Mouse (Mus musculus): ENCODE results near the gene Negr1. TPM values are rescaled to one million over a fixed set of nuclear protein-coding genes. Genes with fewer than 3 reads are reported as not detected.

The Negr1 gene
- polyA plus RNA-seq (2016; fragmentation: Nextera tagmentation; extraction: Ambion mirVana) = 1.5 and 2.1 TPM in 2 replicates

DNA sequence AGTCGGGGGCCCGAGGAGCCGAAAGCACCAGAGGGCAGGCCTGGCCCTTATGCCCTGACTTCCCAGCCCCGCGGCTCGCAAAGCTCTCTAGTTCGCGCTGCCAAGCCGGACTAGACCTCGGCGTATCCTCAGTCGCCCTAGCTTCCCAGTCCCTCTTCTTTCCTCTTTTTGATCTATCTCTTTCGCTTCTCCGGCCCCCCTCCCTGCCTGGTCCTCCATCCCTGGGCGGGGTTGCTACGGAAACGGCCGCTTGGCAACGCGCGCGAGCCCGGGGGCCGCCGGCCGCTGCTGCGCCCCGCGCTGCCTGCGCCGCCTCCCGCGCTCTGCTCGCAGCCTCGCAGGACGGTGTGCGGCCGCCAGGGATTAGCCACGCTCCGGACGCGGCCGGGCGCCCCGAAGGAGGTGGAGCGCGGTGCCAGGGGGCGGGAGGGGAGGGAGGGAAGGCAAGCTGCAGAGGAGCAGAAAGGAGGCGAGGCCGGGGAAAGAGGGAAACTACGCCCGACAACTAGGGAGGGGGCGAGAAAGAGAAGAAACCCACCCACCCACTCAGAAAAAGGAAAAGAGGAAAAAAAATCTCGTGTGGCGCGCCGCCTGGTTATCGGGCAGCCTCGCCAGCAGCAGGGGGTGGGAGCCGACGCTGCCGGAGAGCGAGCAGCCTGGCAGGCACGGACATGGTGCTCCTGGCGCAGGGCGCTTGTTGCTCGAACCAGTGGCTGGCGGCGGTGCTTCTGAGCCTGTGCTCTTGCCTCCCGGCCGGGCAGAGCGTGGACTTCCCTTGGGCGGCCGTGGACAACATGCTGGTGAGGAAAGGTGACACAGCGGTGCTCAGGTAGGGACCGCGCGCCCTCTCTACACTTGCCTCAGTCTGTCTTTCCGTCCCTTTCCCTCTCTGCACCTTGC lies at the start of gene Negr1:
Gene Negr1 (plus strand): TSS at position 271 of the 900 bp plus-strand sequence.
- Histone ChIP-seq H3K9me3 (no peaks in the 10 kb centered on the region), H3K27ac (peak within 1 kb of the TSS; percentile 90), H3K4me1 (peaks cover 30% of the 10 kb centered on the region), H3K4me3 (peak within 1 kb of the TSS; percentile 69), H3K36me3 (replicated peaks) (no peaks in the 10 kb centered on the region), H3K27me3 (ENCODE audit: poor library complexity, severe bottlenecking) (peaks cover 53% of the 10 kb centered on the region)
- DNase-seq (ENCODE audit: extremely low spot score, low spot score) = peak; percentile 78
- under 1% methylated on average over 79 of the region's 79 CpGs for WGBS

DNA sequence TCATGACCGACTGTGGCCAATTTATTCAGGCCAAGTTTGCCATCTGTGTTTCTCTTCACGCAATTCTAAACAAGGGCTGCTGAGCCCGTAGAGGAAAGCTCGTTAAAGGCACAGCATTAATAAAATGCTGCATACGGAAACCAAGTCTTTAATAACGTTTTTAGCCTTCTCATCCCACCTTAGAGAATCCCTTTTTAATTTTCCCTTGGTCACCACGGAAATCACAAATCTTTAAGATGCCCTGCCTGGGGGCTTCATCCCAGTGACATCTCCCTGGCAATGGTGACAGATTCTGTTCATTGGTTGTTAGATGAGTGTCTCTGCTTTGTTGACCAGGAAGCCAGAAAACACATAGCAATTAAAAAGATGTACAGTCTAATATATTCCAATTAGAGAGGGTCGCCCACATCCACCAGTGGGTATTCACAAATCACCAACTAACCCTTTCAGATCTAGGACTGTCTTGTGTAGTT lies 35.1 kb upstream of the Negr1 start:
- no peak for DNase-seq (ENCODE audit: extremely low spot score, low spot score)
- WGBS = 70% methylated on average over 8 of the region's 8 CpGs

DNA sequence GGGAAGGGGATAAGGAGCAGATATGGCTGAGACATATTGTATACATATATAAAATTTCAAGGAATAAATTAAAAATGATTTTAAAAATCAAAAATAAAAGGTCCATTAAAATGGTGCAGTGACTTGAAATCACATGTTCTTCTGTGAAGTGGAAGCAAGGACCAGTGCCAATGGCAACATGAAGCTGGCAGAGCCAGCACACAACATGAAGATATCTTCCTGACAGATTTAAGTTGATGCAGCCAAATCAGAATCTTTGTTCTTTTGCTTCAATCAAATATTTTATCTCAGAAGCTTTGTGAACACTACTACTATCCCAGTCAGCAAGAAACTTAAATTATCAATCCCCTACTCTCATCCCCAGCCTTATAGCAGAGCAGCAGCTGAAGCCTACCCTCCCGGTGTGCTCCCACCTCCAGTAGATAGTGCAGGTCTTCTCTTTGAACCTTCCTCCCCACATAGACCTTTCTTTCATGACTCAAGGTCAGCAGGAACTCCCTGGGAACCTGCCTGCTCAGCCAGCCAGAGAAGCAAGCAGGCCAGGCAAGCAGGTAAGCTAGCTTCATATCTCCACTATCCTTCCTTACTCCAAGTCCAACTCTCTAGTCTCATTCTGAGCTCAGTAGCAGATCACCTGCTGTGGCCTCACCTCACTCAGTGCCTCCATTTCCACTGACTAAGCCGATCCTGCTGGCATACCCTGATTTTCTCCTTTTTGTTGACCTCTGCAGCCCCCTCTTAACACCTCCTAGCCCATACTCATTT lies 34.2 kb upstream of the Negr1 start:
- no peaks in the 10 kb centered on the region for H3K36me3 ChIP-seq (replicated peaks)
- WGBS = 86% methylated on average over 2 of the region's 2 CpGs
- no peak for DNase-seq (ENCODE audit: extremely low spot score, low spot score)

More for the DNA sequence above, 35.1 kb upstream of the Negr1 start:
- Histone ChIP-seq H3K36me3 (replicated peaks) (no peaks in the 10 kb centered on the region), H3K9me3 (no peaks in the 10 kb centered on the region), H3K27ac (no peak overlapping the region), H3K4me1 (peaks cover 5% of the 10 kb centered on the region; the same call in 1 of the 2 replicates), H3K4me3 (no peak overlapping the region), H3K27me3 (ENCODE audit: poor library complexity, severe bottlenecking) (no peaks in the 10 kb centered on the region)

DNA sequence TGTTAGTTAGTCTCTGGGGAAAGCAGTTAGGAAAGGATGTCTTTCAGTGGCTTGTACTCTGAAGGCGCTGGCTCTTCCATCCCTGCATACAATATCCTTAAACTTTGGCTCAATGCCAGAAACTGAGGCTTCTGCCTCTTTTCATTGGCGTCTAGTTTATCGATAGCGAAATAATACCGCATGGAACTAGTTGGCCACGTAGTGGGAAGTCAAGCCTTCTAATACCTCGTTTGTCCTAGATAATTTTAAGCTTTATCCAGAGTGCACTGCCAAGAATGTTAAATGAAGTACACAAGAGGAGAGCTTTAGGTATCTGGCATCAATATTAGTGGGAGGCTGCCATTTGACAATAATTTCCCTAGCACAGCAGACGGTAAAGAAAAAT lies 2.2 kb upstream of the Negr1 start:
- 26% methylated on average over 8 of the region's 8 CpGs for WGBS
- H3K4me1 ChIP-seq = peaks cover 30% of the 10 kb centered on the region
- peak overlapping the region; percentile 69 for H3K4me3 ChIP-seq
- peaks cover 49% of the 10 kb centered on the region for H3K27me3 ChIP-seq (ENCODE audit: poor library complexity, severe bottlenecking)
- H3K27ac ChIP-seq = no peak overlapping the region
- H3K36me3 ChIP-seq (replicated peaks) = no peaks in the 10 kb centered on the region
- no peaks in the 10 kb centered on the region for H3K9me3 ChIP-seq
- DNase-seq (ENCODE audit: extremely low spot score, low spot score) = no peak

More for the DNA sequence above, 34.2 kb upstream of the Negr1 start:
- H3K4me1 ChIP-seq = peaks cover 5% of the 10 kb centered on the region; the same call in 1 of the 2 replicates
- no peaks in the 10 kb centered on the region for H3K9me3 ChIP-seq
- H3K27ac ChIP-seq = no peak overlapping the region
- H3K27me3 ChIP-seq (ENCODE audit: poor library complexity, severe bottlenecking) = no peaks in the 10 kb centered on the region
- H3K4me3 ChIP-seq = no peak overlapping the region

DNA sequence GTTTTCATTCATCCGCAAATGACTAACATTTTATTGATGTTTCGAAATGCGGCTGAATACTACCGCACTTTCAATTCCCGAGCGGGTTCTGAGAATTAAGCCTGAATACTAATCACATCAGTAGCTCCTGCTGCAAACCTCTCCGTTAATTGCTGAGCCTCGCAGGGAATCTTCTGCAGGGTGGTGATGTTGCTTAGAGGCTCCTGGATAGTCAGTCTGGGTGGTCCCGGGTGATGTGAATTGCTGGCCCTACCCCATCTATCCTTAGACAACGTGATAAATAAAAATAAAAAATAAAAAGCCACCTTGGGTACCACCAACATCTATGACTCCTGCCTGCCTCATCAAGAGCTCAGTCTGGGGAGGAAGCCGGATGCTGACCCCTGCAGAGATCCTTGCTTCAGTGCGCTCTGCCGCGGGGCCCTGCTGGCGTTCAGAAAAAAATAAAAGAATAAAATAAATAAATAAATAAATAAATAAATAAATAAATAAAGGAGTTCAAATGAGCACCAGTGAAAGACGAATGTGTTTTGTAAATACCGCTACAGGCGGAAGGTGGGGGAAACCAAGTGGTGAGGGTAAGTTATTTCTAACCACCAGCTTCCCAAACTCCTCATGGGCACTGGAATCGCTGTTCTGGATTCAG lies 1.6 kb upstream of the Negr1 start:
- WGBS = 2% methylated on average over 19 of the region's 19 CpGs

DNA sequence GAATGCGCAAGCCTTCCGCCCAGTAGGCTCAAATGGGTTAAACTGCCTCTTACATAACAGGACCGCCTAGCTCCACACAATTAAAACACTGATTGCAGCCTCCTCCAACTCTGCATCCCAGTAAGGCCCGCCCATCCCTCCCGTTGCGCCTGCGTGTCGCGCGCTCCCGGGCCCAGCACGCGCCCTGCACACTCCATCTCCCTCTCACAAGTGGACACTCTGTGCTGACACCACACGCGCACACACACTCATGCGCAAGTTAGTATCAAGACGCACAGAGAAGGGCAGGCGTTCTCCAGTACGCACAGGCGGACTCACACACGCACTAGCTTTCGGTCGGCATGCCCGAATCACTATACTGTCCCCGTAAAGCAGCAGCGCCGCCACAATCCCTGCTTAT lies 828 bp upstream of the Negr1 start:
- DNase-seq (ENCODE audit: extremely low spot score, low spot score) = peak; percentile 80
- Histone ChIP-seq H3K27ac (peak overlapping the region; percentile 90), H3K9me3 (no peaks in the 10 kb centered on the region), H3K36me3 (replicated peaks) (no peaks in the 10 kb centered on the region), H3K27me3 (ENCODE audit: poor library complexity, severe bottlenecking) (peaks cover 53% of the 10 kb centered on the region), H3K4me3 (peak overlapping the region; percentile 69), H3K4me1 (peaks cover 30% of the 10 kb centered on the region)
- WGBS = 0% methylated on average over 27 of the region's 27 CpGs

More for the DNA sequence above, 1.6 kb upstream of the Negr1 start:
- H3K36me3 ChIP-seq (replicated peaks) = no peaks in the 10 kb centered on the region
- no peak for DNase-seq (ENCODE audit: extremely low spot score, low spot score)
- H3K27ac ChIP-seq = peak overlapping the region; percentile 90
- H3K27me3 ChIP-seq (ENCODE audit: poor library complexity, severe bottlenecking) = peaks cover 52% of the 10 kb centered on the region
- H3K9me3 ChIP-seq = no peaks in the 10 kb centered on the region
- peaks cover 30% of the 10 kb centered on the region for H3K4me1 ChIP-seq
- H3K4me3 ChIP-seq = peak overlapping the region; percentile 69

DNA sequence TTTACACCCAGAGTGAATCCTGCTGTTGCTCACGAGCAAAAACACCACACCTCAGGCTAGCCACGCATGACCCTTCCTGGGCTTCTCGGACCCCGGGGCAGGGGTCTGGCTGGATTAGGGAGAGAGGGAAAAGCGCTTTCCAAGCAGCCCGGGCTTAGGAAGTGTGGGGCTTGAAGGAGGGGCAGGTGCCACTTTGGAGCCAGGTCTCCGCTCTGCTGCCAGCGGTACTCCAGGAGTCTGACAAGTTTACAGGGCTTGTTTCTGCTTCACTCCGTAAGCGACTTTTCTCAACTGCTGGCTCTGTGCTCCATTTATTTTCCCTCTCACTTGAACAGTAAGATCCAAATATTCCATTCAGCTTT lies 811 bp downstream of the Negr1 start:
- under 1% methylated on average over 10 of the region's 10 CpGs for WGBS
- Histone ChIP-seq H3K36me3 (replicated peaks) (no peaks in the 10 kb centered on the region), H3K9me3 (no peaks in the 10 kb centered on the region), H3K27ac (peak overlapping the region; percentile 90), H3K4me3 (peak overlapping the region; percentile 69), H3K27me3 (ENCODE audit: poor library complexity, severe bottlenecking) (peaks cover 52% of the 10 kb centered on the region), H3K4me1 (peaks cover 30% of the 10 kb centered on the region)
- DNase-seq (ENCODE audit: extremely low spot score, low spot score) = peak; percentile 44

DNA sequence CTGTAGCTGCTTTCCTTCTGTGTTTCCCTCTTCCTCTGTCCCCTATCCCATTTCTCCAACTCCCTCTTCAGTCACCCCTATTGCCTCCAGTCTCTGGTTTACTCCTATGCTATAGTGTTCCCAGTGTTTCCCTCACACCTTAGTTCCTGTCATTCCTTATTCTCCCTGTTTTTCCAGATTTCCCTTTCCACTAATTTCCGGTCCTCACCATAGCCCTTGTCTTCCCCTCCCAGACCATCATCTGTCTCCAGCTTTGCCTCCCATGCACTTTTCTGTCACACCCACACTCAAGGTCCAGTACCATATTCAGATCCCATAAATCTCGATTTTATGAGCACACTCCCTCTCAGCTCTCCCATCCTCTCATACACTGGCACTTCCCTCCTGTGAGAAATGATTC lies 1.2 kb downstream of the Negr1 start:
- H3K27me3 ChIP-seq (ENCODE audit: poor library complexity, severe bottlenecking) = peaks cover 48% of the 10 kb centered on the region
- WGBS = 35% methylated on average over 2 of the region's 2 CpGs
- no peaks in the 10 kb centered on the region for H3K36me3 ChIP-seq (replicated peaks)

DNA sequence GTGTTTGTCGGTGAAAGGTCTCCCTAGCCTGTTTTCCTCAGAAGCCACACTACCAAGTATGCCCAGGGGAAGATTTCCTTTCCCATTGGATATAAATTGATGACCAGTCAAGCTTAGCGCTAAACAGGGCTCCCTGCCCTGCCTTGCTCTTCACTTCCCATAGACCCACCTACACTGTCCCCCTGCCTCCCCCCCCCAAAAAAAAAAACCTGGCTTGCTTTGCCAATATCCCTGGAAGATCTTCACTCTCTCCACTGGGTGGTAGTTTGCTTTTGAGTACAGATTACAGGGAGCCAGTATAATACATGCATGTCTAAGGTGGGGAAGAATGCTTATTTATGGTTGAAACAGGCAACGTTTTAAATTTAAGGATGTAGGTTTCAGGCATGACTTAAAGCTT lies 1.8 kb downstream of the Negr1 start:
- H3K27me3 ChIP-seq (ENCODE audit: poor library complexity, severe bottlenecking) = peaks cover 43% of the 10 kb centered on the region
- WGBS = 17% methylated on average over 3 of the region's 3 CpGs
- H3K9me3 ChIP-seq = no peaks in the 10 kb centered on the region
- no peak overlapping the region for H3K27ac ChIP-seq
- DNase-seq (ENCODE audit: extremely low spot score, low spot score) = no peak
- peak overlapping the region; percentile 69; the same call in 1 of the 2 replicates for H3K4me3 ChIP-seq
- no peaks in the 10 kb centered on the region for H3K36me3 ChIP-seq (replicated peaks)
- peaks cover 30% of the 10 kb centered on the region for H3K4me1 ChIP-seq

More for the DNA sequence above, 1.2 kb downstream of the Negr1 start:
- Histone ChIP-seq H3K9me3 (no peaks in the 10 kb centered on the region), H3K27ac (0 out of 2 replicates have a peak overlapping the region, but pooled peaks have one; percentile 90), H3K4me3 (peak overlapping the region; percentile 69), H3K4me1 (peaks cover 30% of the 10 kb centered on the region)
- no peak for DNase-seq (ENCODE audit: extremely low spot score, low spot score)

DNA sequence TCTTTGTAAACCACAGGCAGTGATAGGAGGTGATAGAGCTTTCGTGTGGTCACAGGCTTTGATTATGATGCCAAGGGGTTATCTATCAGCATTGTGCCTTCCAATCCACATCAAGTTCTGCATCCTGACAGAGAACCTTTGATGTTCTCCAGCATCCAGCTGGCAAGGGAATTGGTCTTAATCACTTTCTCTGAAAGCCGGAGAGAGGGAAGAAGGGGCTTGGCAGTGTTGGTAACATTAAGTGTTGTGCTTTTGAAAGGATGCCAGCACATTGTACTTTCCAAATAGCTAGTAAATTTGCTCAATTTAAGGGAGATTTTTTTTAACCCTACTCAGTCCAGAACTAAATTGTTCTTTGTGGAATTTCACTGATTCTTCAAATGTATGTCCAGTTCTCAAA lies 11.9 kb downstream of the Negr1 start:
- Histone ChIP-seq H3K4me3 (no peak overlapping the region), H3K4me1 (no peaks in the 10 kb centered on the region), H3K27me3 (ENCODE audit: poor library complexity, severe bottlenecking) (no peaks in the 10 kb centered on the region), H3K36me3 (replicated peaks) (no peaks in the 10 kb centered on the region), H3K9me3 (no peaks in the 10 kb centered on the region), H3K27ac (no peak overlapping the region)
- no peak for DNase-seq (ENCODE audit: extremely low spot score, low spot score)
- WGBS = 54% methylated on average over 2 of the region's 2 CpGs

DNA sequence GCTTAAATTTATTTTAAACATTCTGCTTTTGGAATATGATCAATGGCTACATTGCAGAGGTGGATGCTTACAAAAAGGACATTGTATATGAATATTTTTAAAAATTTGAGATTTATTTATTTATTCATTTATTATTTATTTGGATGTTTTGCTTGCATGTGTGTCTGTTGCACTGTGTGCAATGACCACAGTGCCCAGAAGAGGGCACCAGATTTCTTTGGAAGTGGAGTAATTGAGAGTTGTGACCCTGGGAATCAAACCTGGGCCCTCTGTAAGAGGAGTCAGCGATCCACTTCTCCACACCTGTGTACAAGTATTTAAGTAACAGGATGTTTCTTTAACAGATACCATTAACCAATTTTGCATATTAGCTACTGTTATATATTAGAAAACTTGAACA lies 14.7 kb downstream of the Negr1 start:
- no peaks in the 10 kb centered on the region for H3K36me3 ChIP-seq (replicated peaks)
- H3K4me3 ChIP-seq = no peak overlapping the region
- DNase-seq (ENCODE audit: extremely low spot score, low spot score) = no peak
- H3K27ac ChIP-seq = no peak overlapping the region
- WGBS = 97% methylated on average over 1 of the region's 1 CpGs
- no peaks in the 10 kb centered on the region for H3K4me1 ChIP-seq
- H3K27me3 ChIP-seq (ENCODE audit: poor library complexity, severe bottlenecking) = no peaks in the 10 kb centered on the region
- no peaks in the 10 kb centered on the region for H3K9me3 ChIP-seq

DNA sequence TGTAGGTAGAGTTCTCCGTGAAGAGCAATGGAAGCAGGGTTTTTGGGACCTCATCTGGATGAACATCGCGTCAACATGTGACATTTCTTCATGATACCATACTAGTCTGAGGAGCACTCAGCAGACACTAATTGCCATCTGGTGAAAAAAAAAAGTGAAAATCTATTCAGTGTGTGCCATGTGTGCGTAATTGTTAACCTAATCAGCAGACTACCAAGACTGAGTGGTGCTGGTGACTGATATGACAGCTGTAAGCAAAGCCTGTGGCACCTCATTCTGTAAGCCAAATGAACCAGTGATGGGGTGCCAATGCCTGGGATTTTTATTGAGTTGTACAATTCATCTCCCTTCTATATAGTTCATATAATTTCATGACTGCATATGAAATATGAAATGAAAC lies 29.0 kb downstream of the Negr1 start:
- no peaks in the 10 kb centered on the region for H3K36me3 ChIP-seq (replicated peaks)
- no peak overlapping the region for H3K27ac ChIP-seq
- H3K27me3 ChIP-seq (ENCODE audit: poor library complexity, severe bottlenecking) = no peaks in the 10 kb centered on the region
- WGBS = 96% methylated on average over 4 of the region's 4 CpGs
- H3K4me1 ChIP-seq = no peaks in the 10 kb centered on the region; the same call in 1 of the 2 replicates
- no peaks in the 10 kb centered on the region for H3K9me3 ChIP-seq
- no peak for DNase-seq (ENCODE audit: extremely low spot score, low spot score)
- H3K4me3 ChIP-seq = no peak overlapping the region
